Mouse (Mus musculus) brain, embryonic 14.5 days (tissue): Measurements from ENCODE around the gene Pde4dip. TPM values are rescaled to one million over a fixed set of nuclear protein-coding genes. Genes with fewer than 3 reads are reported as not detected.

Experiments
- DNase-seq: peaks from one replicate; pipeline ENCODE4 v3.0.0-alpha.2; 2011; ENCODE audit warnings: low read depth
- CTCF ChIP-seq: fragments of 200-500 bp; IDR thresholded peaks from 2 replicates; pipeline ENCODE4 v1.5.1; 2012; ENCODE audit warnings: inconsistent platforms, mild to moderate bottlenecking, moderate library complexity, borderline replicate concordance; ENCODE audit not compliant: insufficient read depth, insufficient read length; ENCODE audit errors: extremely low read depth
- POLR2A ChIP-seq: fragments of 200-500 bp; IDR thresholded peaks from 2 replicates; pipeline ENCODE4 v1.6.1; 2012; ENCODE audit warnings: mild to moderate bottlenecking, inconsistent platforms, borderline replicate concordance; ENCODE audit not compliant: poor library complexity, insufficient read depth, insufficient read length, severe bottlenecking; ENCODE audit errors: extremely low read depth
- polyA plus RNA-seq: library from polyadenylated mRNA; depleted of rRNA; stranded (reverse); fragments of >200 nt; gene quantifications from 2 replicates; pipeline ENCODE4 v1.2.3, GENCODE M21; 2012

Pde4dip gene
- polyA plus RNA-seq, 1 experiment: 69.0 TPM

- DNase-seq: no peak
- no peak for TF ChIP-seq POLR2A
- TF ChIP-seq CTCF: no peak
Observed at GRCm38 (mm10) chr3:97676126-97676525, 212.4 kb downstream of the Pde4dip start.

GRCm38 (mm10) chr3:97674644-97675110, 213.8 kb downstream of the Pde4dip start, which contains the start of gene Gm17651:
Gene Gm17651 (minus strand): TSS chr3:97674694.
- no peak for DNase-seq
- TF ChIP-seq CTCF (no peak), POLR2A (no peak)

- no peak for TF ChIP-seq POLR2A
- no peak for TF ChIP-seq CTCF
- DNase-seq: no peak
Observed at GRCm38 (mm10) chr3:97667093-97667675, 221.3 kb downstream of the Pde4dip start.

GRCm38 (mm10) chr3:97666154-97666553, 222.4 kb downstream of the Pde4dip start:
- DNase-seq: no peak
- TF ChIP-seq CTCF (no peak), POLR2A (no peak)

GRCm38 (mm10) chr3:97665525-97665924, 223.0 kb downstream of the Pde4dip start:
- DNase-seq: no peak
- TF ChIP-seq POLR2A: no peak

- DNase-seq: no peak
- TF ChIP-seq CTCF (no peak), POLR2A (no peak)
Observed at GRCm38 (mm10) chr3:97661206-97661605, 227.3 kb downstream of the Pde4dip start.

- TF ChIP-seq POLR2A (no peak), CTCF (no peak)
- no peak for DNase-seq
Observed at GRCm38 (mm10) chr3:97659746-97660145, 228.8 kb downstream of the Pde4dip start.

GRCm38 (mm10) chr3:97658426-97659193, 229.9 kb downstream of the Pde4dip start:
- TF ChIP-seq CTCF (no peak), POLR2A (no peak)
- DNase-seq: no peak

GRCm38 (mm10) chr3:97657655-97658411, 230.7 kb downstream of the Pde4dip start, which contains the start of gene Prkab2:
Gene Prkab2 (plus strand): TSS chr3:97658193.
- TF ChIP-seq CTCF (no peak), POLR2A (peak; percentile 80; the same call in 1 of the 2 replicates)
- DNase-seq: peak; percentile 99

- DNase-seq: no peak
- TF ChIP-seq CTCF (peak; percentile 20; the same call in 1 of the 2 replicates), POLR2A (no peak)
Observed at GRCm38 (mm10) chr3:97654901-97655300, 233.6 kb downstream of the Pde4dip start.

GRCm38 (mm10) chr3:97653781-97654180, 234.7 kb downstream of the Pde4dip start:
- no peak for TF ChIP-seq CTCF
- no peak for DNase-seq
